ENCODE assay signal across 21 mouse cellular contexts in the genomic region with DNA sequence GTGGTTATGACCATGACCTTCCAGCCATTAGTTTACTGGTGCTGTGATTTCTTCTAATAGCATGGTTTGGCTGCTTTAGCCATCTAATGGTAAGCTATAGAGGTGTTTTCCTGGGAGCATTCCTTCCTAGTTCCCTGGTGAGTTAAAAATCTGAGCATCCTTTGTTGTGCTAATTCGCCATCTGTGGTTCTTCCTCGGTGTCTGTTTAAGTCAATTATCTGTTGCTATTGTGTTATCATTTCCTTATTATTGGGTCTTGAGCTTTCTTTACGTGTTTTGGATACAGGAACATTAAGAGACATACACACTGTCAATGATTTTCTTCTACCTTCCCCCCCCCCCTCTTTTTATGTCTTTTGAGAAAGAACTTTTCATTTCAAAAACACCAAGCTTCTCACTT.
"Had no signal": no experiment of that assay in that cellular context is flagged by ENCODE, and none has a peak within 500 bp of the region (broad histone marks: within the 10 kb centered on the region; RNA-seq: fewer than 3 reads in every experiment).

No protein-coding gene starts in this region.

- H3K4me3 ChIP-seq: heart, embryonic 10.5 days; heart, embryonic 12.5 days; hindbrain, embryonic 13.5 days; hindbrain, embryonic 15.5 days; layer of hippocampus, adult 2 months; left cerebral cortex, adult 2 months; limb, embryonic 10.5 days; limb, embryonic 12.5 days; liver, embryonic 13.5 days; liver, embryonic 15.5 days had no signal

- H3K27ac ChIP-seq: heart, embryonic 10.5 days; hindbrain, embryonic 13.5 days; hindbrain, embryonic 15.5 days; hindbrain, postnatal 0 days; layer of hippocampus, adult 2 months; left cerebral cortex, adult 2 months; limb, embryonic 10.5 days; liver, embryonic 13.5 days; liver, embryonic 15.5 days had no signal

- H3K9ac ChIP-seq: heart, embryonic 12.5 days; hindbrain, embryonic 13.5 days; hindbrain, embryonic 15.5 days; limb, embryonic 12.5 days; liver, embryonic 13.5 days; liver, embryonic 15.5 days had no signal

- H3K27me3 ChIP-seq: heart, embryonic 12.5 days; hindbrain, embryonic 13.5 days; hindbrain, embryonic 15.5 days; limb, embryonic 12.5 days; liver, embryonic 13.5 days; liver, embryonic 15.5 days had no signal

- DNase-seq: gastrocnemius, postnatal 14 days; gastrocnemius, postnatal 36 days; heart, postnatal 36 days; kidney, adult 18-20 months; kidney, adult 8-10 months; kidney, postnatal 25 days; kidney, postnatal 4 days; liver; liver, embryonic 13.5 days had no signal

- H3K36me3 ChIP-seq: heart, embryonic 10.5 days; heart, embryonic 12.5 days; hindbrain, embryonic 13.5 days; hindbrain, embryonic 15.5 days; limb, embryonic 10.5 days; limb, embryonic 12.5 days; liver, embryonic 13.5 days; liver, embryonic 15.5 days had no signal

- H3K9me3 ChIP-seq: heart, embryonic 10.5 days; hindbrain, embryonic 13.5 days; hindbrain, embryonic 15.5 days; limb, embryonic 10.5 days had no signal

- H3K4me1 ChIP-seq: heart, embryonic 10.5 days; heart, embryonic 12.5 days; hindbrain, embryonic 13.5 days; hindbrain, embryonic 15.5 days; liver, embryonic 13.5 days; liver, embryonic 15.5 days had no signal

- H3K4me2 ChIP-seq: heart, embryonic 12.5 days; hindbrain, embryonic 13.5 days; hindbrain, embryonic 15.5 days; limb, embryonic 12.5 days; liver, embryonic 11.5 days; liver, embryonic 13.5 days; liver, embryonic 15.5 days had no signal

- ATAC-seq: hindbrain, postnatal 0 days; intestine, postnatal 0 days had no signal
